Mouse (Mus musculus) hindbrain, embryonic 15.5 days (tissue): ENCODE measurements around the gene Nanos2. TPM values are rescaled to one million over a fixed set of nuclear protein-coding genes. Genes with fewer than 3 reads are reported as not detected.

ENCODE experiments used
- ATAC-seq: fragments of 200-750 bp; cut with Nextera tagmentation; 2 replicates; pipeline ENCODE4 v1.8.0; 2017; ENCODE audit warnings: low read depth, moderate number of reproducible peaks, moderate TSS enrichment; ENCODE audit not compliant: low FRiP score
- H3K27ac ChIP-seq: fragments of 300-500 bp; sonication (generic); replicated peaks from 2 replicates; pipeline ENCODE4 v1.5.1; 2015; ENCODE audit warnings: mild to moderate bottlenecking, inconsistent platforms
- H3K27me3 ChIP-seq: fragments of 300-500 bp; sonication (generic); 2 replicates; pipeline ENCODE4 v1.6.1; 2015; ENCODE audit warnings: control low read depth, inconsistent platforms
- H3K36me3 ChIP-seq: fragments of 300-500 bp; sonication (generic); 2 replicates; pipeline ENCODE4 v1.6.1; 2015; ENCODE audit warnings: control low read depth, inconsistent platforms
- H3K4me1 ChIP-seq: fragments of 300-500 bp; sonication (generic); replicated peaks from 2 replicates; pipeline ENCODE4 v1.6.1; 2015; ENCODE audit warnings: control low read depth, inconsistent platforms
- H3K4me2 ChIP-seq: fragments of 300-500 bp; sonication (generic); 2 replicates; pipeline ENCODE4 v1.6.1; 2015; ENCODE audit warnings: moderate library complexity, mild to moderate bottlenecking, inconsistent platforms
- H3K4me3 ChIP-seq: fragments of 300-500 bp; sonication (generic); 2 replicates; pipeline ENCODE4 v1.5.1; 2015; ENCODE audit warnings: mild to moderate bottlenecking, inconsistent platforms
- H3K9ac ChIP-seq: fragments of 300-500 bp; sonication (generic); 2 replicates; pipeline ENCODE4 v1.6.1; 2015; ENCODE audit warnings: inconsistent platforms
- H3K9me3 ChIP-seq: fragments of 300-500 bp; sonication (generic); 2 replicates; pipeline ENCODE4 v1.6.1; 2016; ENCODE audit warnings: control low read depth, inconsistent platforms
- WGBS: fragments of 180-500 bp; shearing (Covaris S2); methylation state at CpG from one replicate; pipeline ENCODE4 v1.1.7; 2015; 5-methylcytosine and 5-hydroxymethylcytosine counted together
- polyA plus RNA-seq: library from polyadenylated mRNA; unstranded; fragments of >200 nt; fragmentation: Nextera tagmentation; extraction: Ambion mirVana; gene quantifications from 2 replicates; pipeline ENCODE4 v1.2.1, GENCODE M21; 2015

Gene Nanos2
- polyA plus RNA-seq, 1 experiment from 2014 or later, result 0.53 TPM

- under 1% methylated on average over 41 of the region's 50 CpGs for WGBS
- Histone ChIP-seq H3K4me3 (peak within 1 kb of the TSS; percentile 81), H3K4me2 (peak within 1 kb of the TSS; percentile 64), H3K27me3 (peaks cover 41% of the 10 kb centered on the region), H3K9me3 (no peaks in the 10 kb centered on the region), H3K4me1 (peaks cover 17% of the 10 kb centered on the region), H3K27ac (peak within 1 kb of the TSS; percentile 66), H3K36me3 (peaks cover under 1% of the 10 kb centered on the region), H3K9ac (peak within 1 kb of the TSS; percentile 81)
- peak; percentile 95 for ATAC-seq
Observed at GRCm38 (mm10) chr7:19024096-19024506, 36.9 kb downstream of the Nanos2 start, which contains the start of gene Sympk. Gene Sympk (plus strand): TSS chr7:19024377.

- ATAC-seq, result peak; percentile 67
- H3K36me3 ChIP-seq, result peaks cover 7% of the 10 kb centered on the region
- H3K4me3 ChIP-seq, result peak overlapping the region; percentile 81
- peak overlapping the region; percentile 64 for H3K4me2 ChIP-seq
- H3K9me3 ChIP-seq, result no peaks in the 10 kb centered on the region
- H3K27me3 ChIP-seq, result peaks cover 38% of the 10 kb centered on the region
- H3K9ac ChIP-seq, result peak overlapping the region; percentile 81
- WGBS, result 1% methylated on average over 28 of the region's 36 CpGs
- peaks cover 17% of the 10 kb centered on the region for H3K4me1 ChIP-seq
- H3K27ac ChIP-seq, result peak overlapping the region; percentile 66
Observed at GRCm38 (mm10) chr7:19024581-19025255, 37.5 kb downstream of the Nanos2 start.

DNA sequence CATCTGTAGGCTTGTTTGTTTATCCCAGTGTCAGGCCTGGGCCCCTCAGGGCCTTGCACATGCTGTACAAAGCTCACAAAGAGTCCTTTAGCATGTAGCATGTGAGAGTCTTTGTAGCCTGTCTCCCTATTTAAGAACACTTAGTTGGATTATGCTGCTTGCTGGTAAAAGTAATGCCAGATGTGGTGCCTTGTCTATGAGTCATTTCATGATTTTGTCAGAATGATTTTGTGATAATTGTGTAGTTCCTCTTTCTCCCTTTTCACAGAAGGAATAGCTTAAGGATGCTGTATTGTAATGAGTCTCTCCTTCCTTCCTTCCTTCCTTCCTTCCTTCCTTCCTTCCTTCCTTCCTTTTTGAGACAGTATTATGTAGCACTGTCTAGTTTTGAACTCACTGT is 40.9 kb downstream of the Nanos2 start:
- Histone ChIP-seq H3K27ac (no peak overlapping the region), H3K4me3 (no peak overlapping the region), H3K4me2 (no peak overlapping the region), H3K9me3 (no peaks in the 10 kb centered on the region), H3K36me3 (peaks cover 36% of the 10 kb centered on the region), H3K27me3 (peaks cover 8% of the 10 kb centered on the region), H3K4me1 (peaks cover 17% of the 10 kb centered on the region), H3K9ac (no peak overlapping the region)
- no peak for ATAC-seq

DNA sequence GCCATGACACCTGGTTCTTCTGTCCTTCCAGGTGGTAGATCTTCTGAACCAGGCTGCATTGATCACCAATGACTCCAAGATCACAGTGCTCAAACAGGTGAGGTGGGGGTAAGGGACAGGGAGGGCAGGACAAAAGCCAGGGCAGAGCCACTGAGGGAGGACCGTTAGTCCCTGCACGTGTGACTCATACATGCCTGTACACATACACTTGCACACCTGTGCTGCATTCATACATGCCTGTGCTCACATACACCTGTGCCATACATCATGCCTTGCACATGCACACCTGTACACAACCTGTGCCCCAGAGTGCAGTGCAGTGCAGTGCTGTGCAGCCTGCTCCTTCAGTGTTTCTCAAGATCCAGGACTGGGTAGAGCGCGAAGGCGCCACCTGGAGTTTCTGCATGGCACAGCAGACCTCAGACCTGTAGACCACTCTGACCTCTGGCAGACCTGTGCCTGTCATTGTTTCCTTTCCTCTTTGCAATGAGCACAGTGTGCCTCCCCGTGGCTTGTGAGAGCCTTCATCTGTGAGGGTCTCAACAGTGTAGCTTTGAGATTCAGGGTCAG is 42.0 kb downstream of the Nanos2 start:
- ATAC-seq, result peak; percentile 20; the same call in 1 of the 2 replicates
- Histone ChIP-seq H3K27ac (no peak overlapping the region), H3K9ac (no peak overlapping the region), H3K9me3 (no peaks in the 10 kb centered on the region), H3K36me3 (peaks cover 44% of the 10 kb centered on the region), H3K4me2 (no peak overlapping the region), H3K4me1 (peaks cover 15% of the 10 kb centered on the region), H3K27me3 (no peaks in the 10 kb centered on the region), H3K4me3 (no peak overlapping the region)
- 66% methylated on average over 6 of the region's 6 CpGs for WGBS

DNA sequence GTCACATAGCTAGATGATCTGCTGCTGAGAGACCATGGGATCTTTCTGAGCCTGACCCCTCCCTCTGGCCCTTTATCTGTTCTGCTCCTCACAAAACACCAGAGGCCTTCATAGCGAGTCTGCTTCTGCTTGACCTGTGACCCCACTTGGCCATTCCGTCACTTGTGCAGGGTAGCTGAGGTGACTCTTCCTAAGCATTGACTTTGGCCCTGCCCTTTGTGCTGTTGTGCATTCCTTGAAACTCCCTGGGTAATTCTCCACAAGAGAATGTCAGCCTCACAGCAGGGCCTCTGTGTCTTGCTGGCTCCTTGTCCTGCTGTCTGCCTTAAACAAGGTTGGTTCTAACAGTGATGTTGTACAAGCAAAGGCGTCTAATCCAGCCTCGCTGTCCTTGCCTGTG is 44.4 kb downstream of the Nanos2 start:
- Histone ChIP-seq H3K4me3 (no peak overlapping the region), H3K4me1 (no peaks in the 10 kb centered on the region), H3K27me3 (no peaks in the 10 kb centered on the region), H3K9me3 (no peaks in the 10 kb centered on the region), H3K27ac (no peak overlapping the region), H3K4me2 (no peak overlapping the region), H3K9ac (no peak overlapping the region), H3K36me3 (peaks cover 66% of the 10 kb centered on the region)
- ATAC-seq, result no peak
- 27% methylated on average over 4 of the region's 4 CpGs for WGBS

Other genes starting within 250 kb of the Nanos2 start
- not detected in 2 replicates for gene Psg19, start 188.9 kb upstream of the Nanos2 start, polyA plus RNA-seq
- 0.06 TPM in 1 of 2 replicates, not detected in the other for gene Psg17, start 165.8 kb upstream of the Nanos2 start, polyA plus RNA-seq
- gene Mill2, start 147.4 kb upstream of the Nanos2 start, polyA plus RNA-seq, result 0.44 and 1.3 TPM in 2 replicates
- gene Pglyrp1, start 116.1 kb upstream of the Nanos2 start, polyA plus RNA-seq, result 22.9 and 25.9 TPM in 2 replicates
- 29.7 and 30.6 TPM in 2 replicates for gene Ccdc61, start 77.0 kb upstream of the Nanos2 start, polyA plus RNA-seq
- gene Nova2, start 61.5 kb upstream of the Nanos2 start, polyA plus RNA-seq, result 12.5 and 13.0 TPM in 2 replicates
- 6.9 and 7.2 TPM in 2 replicates for gene Mypop, start 3.8 kb downstream of the Nanos2 start, polyA plus RNA-seq
- gene Irf2bp1, start 16.6 kb downstream of the Nanos2 start, polyA plus RNA-seq, result 31.6 and 35.2 TPM in 2 replicates
- gene Foxa3, start 36.1 kb downstream of the Nanos2 start, polyA plus RNA-seq, result 0.08 TPM in 1 of 2 replicates, not detected in the other
- 27.5 and 30.1 TPM in 2 replicates for gene Sympk, start 37.0 kb downstream of the Nanos2 start, polyA plus RNA-seq
- gene Rsph6a, start 67.3 kb downstream of the Nanos2 start, polyA plus RNA-seq, result 0.16 and 0.31 TPM in 2 replicates
- 36.2 and 42.5 TPM in 2 replicates for gene Dmwd, start 88.8 kb downstream of the Nanos2 start, polyA plus RNA-seq
- 10.5 and 10.9 TPM in 2 replicates for gene Dmpk, start 96.4 kb downstream of the Nanos2 start, polyA plus RNA-seq
- 2.5 and 2.6 TPM in 2 replicates for gene Six5, start 107.2 kb downstream of the Nanos2 start, polyA plus RNA-seq
- gene Gm4969, start 131.0 kb downstream of the Nanos2 start, polyA plus RNA-seq, result 6.9 and 8.1 TPM in 2 replicates
- gene Fbxo46, start 132.5 kb downstream of the Nanos2 start, polyA plus RNA-seq, result 16.2 and 16.6 TPM in 2 replicates
- 21.7 and 24.2 TPM in 2 replicates for gene Qpctl, start 161.9 kb downstream of the Nanos2 start, polyA plus RNA-seq
- 116 and 118 TPM in 2 replicates for gene Snrpd2, start 162.3 kb downstream of the Nanos2 start, polyA plus RNA-seq
- gene Gipr, start 178.7 kb downstream of the Nanos2 start, polyA plus RNA-seq, result 2.1 TPM in 2 replicates
- gene Eml2, start 189.0 kb downstream of the Nanos2 start, polyA plus RNA-seq, result 8.2 and 8.8 TPM in 2 replicates
- 2.7 and 3.8 TPM in 2 replicates for gene Gpr4, start 225.1 kb downstream of the Nanos2 start, polyA plus RNA-seq
- 38.5 and 41.8 TPM in 2 replicates for gene Opa3, start 240.9 kb downstream of the Nanos2 start, polyA plus RNA-seq